Mouse (Mus musculus): ENCODE measurements around the gene Prkca.

Prkca gene

GRCm38 (mm10) chr11:107887342-107887741, 456.4 kb downstream of the Prkca start:
- in situ Hi-C loops (cut with MboI, MseI) = no loop called here
